Comparison of ENCODE assay signal across 10 mouse cellular contexts in genomic region chr6:120302755-120303316, GRCm38 (mm10). TPM values are rescaled to one million over a fixed set of nuclear protein-coding genes. Genes with fewer than 3 reads are reported as not detected.
A peak's percentile ranks its signal among the peaks of the same experiment; 100 is the strongest.
DNase-seq lines count a peak whose midpoint lies in the region; ATAC-seq lines count a peak whose summit lies in the region.
"Had no signal": no experiment of that assay in that cellular context is flagged by ENCODE, and none has a peak within 500 bp of the region (broad histone marks: within the 10 kb centered on the region; RNA-seq: fewer than 3 reads in every experiment).

No protein-coding gene starts in this region.

- H3K9ac ChIP-seq in liver, embryonic 11.5 days (ENCODE audit: low read depth, low read length) = no peak overlapping the region

- H3K36me3 ChIP-seq in liver, embryonic 11.5 days (ENCODE audit: control insufficient read depth, insufficient read depth, low read length) = no peaks in the 10 kb centered on the region
- no peaks in the 10 kb centered on the region for H3K36me3 ChIP-seq in embryonic facial prominence, embryonic 10.5 days (replicated peaks)
- no peaks in the 10 kb centered on the region for H3K36me3 ChIP-seq in midbrain, embryonic 10.5 days

- ATAC-seq in liver, embryonic 11.5 days (replicated peaks; ENCODE audit: low FRiP score) = no peak

- WGBS in liver, embryonic 11.5 days = 23% methylated on average over 16 of the region's 16 CpGs
- 15% methylated on average over 16 of the region's 16 CpGs for WGBS in embryonic facial prominence, embryonic 10.5 days
- 32% methylated on average over 16 of the region's 16 CpGs for whole genome bisulfite sequencing in midbrain, embryonic 10.5 days

- no peaks in the 10 kb centered on the region for H3K9me3 ChIP-seq in liver, embryonic 11.5 days (ENCODE audit: control insufficient read depth, low read length)
- no peaks in the 10 kb centered on the region for H3K9me3 ChIP-seq in embryonic facial prominence, embryonic 10.5 days
- H3K9me3 ChIP-seq in midbrain, embryonic 10.5 days (replicated peaks) = no peaks in the 10 kb centered on the region

- intact Hi-C loops in heart, postnatal 10 days (cut with DNase I) = no loop called here

- no peak for DNase-seq in liver, embryonic 11.5 days (ENCODE audit: low spot score)
- no peak for DNase-seq in liver
- peak; percentile 32 for DNase-seq in embryonic facial prominence, embryonic 10.5 days (ENCODE audit: low spot score)
- DNase-seq in heart, postnatal 10 days = peak; percentile 24 to 43
- peak; percentile 27 for DNase-seq in midbrain, embryonic 10.5 days (ENCODE audit: low spot score)
- DNase-seq in thymus, postnatal 36 days = no peak
- no peak for DNase-seq in cerebellum, adult 9-10 months
- DNase-seq in T-cell, adult 2 months (ENCODE audit: low spot score) = no peak

- no peak overlapping the region for H3K4me3 ChIP-seq in liver, embryonic 11.5 days (ENCODE audit: low read depth, low read length)
- peak overlapping the region; percentile 48 for H3K4me3 ChIP-seq in embryonic facial prominence, embryonic 10.5 days
- peak overlapping the region; percentile 37 for H3K4me3 ChIP-seq in midbrain, embryonic 10.5 days

- no peaks in the 10 kb centered on the region for H3K4me1 ChIP-seq in liver, embryonic 11.5 days (replicated peaks; ENCODE audit: control insufficient read depth, insufficient read depth, low read length)
- peaks cover 10% of the 10 kb centered on the region for H3K4me1 ChIP-seq in embryonic facial prominence, embryonic 10.5 days
- peaks cover 5% of the 10 kb centered on the region for H3K4me1 ChIP-seq in midbrain, embryonic 10.5 days

- H3K27ac ChIP-seq in liver, embryonic 11.5 days (ENCODE audit: low read depth, low read length) = no peak overlapping the region
- H3K27ac ChIP-seq in embryonic facial prominence, embryonic 10.5 days (replicated peaks) = no peak overlapping the region
- H3K27ac ChIP-seq in midbrain, embryonic 10.5 days (replicated peaks) = no peak overlapping the region; the same call in 1 of the 2 replicates

- peaks cover 10% of the 10 kb centered on the region for H3K27me3 ChIP-seq in liver, embryonic 11.5 days (replicated peaks; ENCODE audit: control insufficient read depth, insufficient read depth, low read length)
- peaks cover 12% of the 10 kb centered on the region for H3K27me3 ChIP-seq in embryonic facial prominence, embryonic 10.5 days (replicated peaks; ENCODE audit: low read depth, poor library complexity, severe bottlenecking)
- peaks cover 14% of the 10 kb centered on the region; the same call in 1 of the 2 replicates for H3K27me3 ChIP-seq in midbrain, embryonic 10.5 days (ENCODE audit: low read depth, poor library complexity, severe bottlenecking)

- peak overlapping the region; percentile 31 for H3K4me2 ChIP-seq in liver, embryonic 11.5 days

RNA-seq across cellular contexts. Expression of gene B4galnt3, which starts 8.5 kb away (rescaled TPM):
- polyA plus RNA-seq in liver, embryonic 11.5 days (2014; fragmentation: Nextera tagmentation; extraction: Ambion mirVana) = 0.08 and 0.25 TPM in 2 replicates
- 0.41 and 0.52 TPM in 2 replicates for polyA plus RNA-seq in embryonic facial prominence, embryonic 10.5 days (2016; fragmentation: Nextera tagmentation; extraction: Ambion mirVana)
- total RNA-seq in heart, postnatal 10 days (2021) = under 1 TPM; 0.25 to 0.67 TPM
- polyA plus RNA-seq in midbrain, embryonic 10.5 days (2016; fragmentation: Nextera tagmentation; extraction: Ambion mirVana) = 0.05 and 0.11 TPM in 2 replicates
- total RNA-seq: neutrophil, adult 5-6 weeks had no signal

RNA-seq across cellular contexts. Expression of gene D330020A13Rik, which starts 8.7 kb away (rescaled TPM):
- polyA plus RNA-seq in liver, embryonic 11.5 days (2014; fragmentation: Nextera tagmentation; extraction: Ambion mirVana) = not detected in 2 replicates
- polyA plus RNA-seq in embryonic facial prominence, embryonic 10.5 days (2016; fragmentation: Nextera tagmentation; extraction: Ambion mirVana) = 0.21 and 0.25 TPM in 2 replicates
- total RNA-seq in heart, postnatal 10 days (2021) = not detected
- not detected in 2 replicates for polyA plus RNA-seq in midbrain, embryonic 10.5 days (2016; fragmentation: Nextera tagmentation; extraction: Ambion mirVana)
- total RNA-seq: heart, postnatal 36 days; neutrophil, adult 5-6 weeks had no signal

Comparison
In these comparisons a context has a peak if more than half of its experiments do, and no peak if none do; other contexts are left out.
1. DNase-seq: peak in embryonic facial prominence, embryonic 10.5 days (single experiment), heart, postnatal 10 days (2 of 2) and midbrain, embryonic 10.5 days (single experiment); none in liver, embryonic 11.5 days (single experiment), liver (single experiment), thymus, postnatal 36 days (0 of 2), cerebellum, adult 9-10 months (single experiment) and T-cell, adult 2 months (single experiment).